Mouse (Mus musculus) E14TG2a.4 (cell line): ENCODE measurements around the gene Sympk.

Experiments
- H3K27me3 ChIP-seq: 2 replicates; pipeline ENCODE4 v1.6.1; 2014; ENCODE audit warnings: low read length, control low read depth; ENCODE audit not compliant: insufficient read depth
- H3K36me3 ChIP-seq: 2 replicates; pipeline ENCODE4 v1.6.1; 2014; ENCODE audit warnings: low read length, control low read depth; ENCODE audit not compliant: insufficient read depth
- H3K4me1 ChIP-seq: replicated peaks from 2 replicates; pipeline ENCODE4 v1.6.1; 2014; ENCODE audit warnings: low read depth, low read length, control low read depth
- H3K4me3 ChIP-seq: replicated peaks from 2 replicates; pipeline ENCODE4 v1.5.1; 2014; ENCODE audit warnings: mild to moderate bottlenecking, low read length
- H3K9me3 ChIP-seq: 2 replicates; pipeline ENCODE4 v1.6.1; 2014; ENCODE audit warnings: low read length, control low read depth
- CTCF ChIP-seq: conservative IDR thresholded peaks from 2 replicates; pipeline ENCODE4 v1.5.1; 2014; ENCODE audit warnings: low read length
- NANOG ChIP-seq: IDR thresholded peaks from 2 replicates; pipeline ENCODE4 v1.6.1; 2014; ENCODE audit warnings: borderline replicate concordance, low read length, mixed read lengths
- POU5F1 ChIP-seq: IDR thresholded peaks from 2 replicates; pipeline ENCODE4 v1.6.1; 2014; ENCODE audit warnings: low read length, borderline replicate concordance

The Sympk gene

GRCm38 (mm10) chr7:19052345-19053135 is 28.4 kb downstream of the Sympk start:
- H3K9me3 ChIP-seq, result no peaks in the 10 kb centered on the region
- H3K4me1 ChIP-seq, result peaks cover 43% of the 10 kb centered on the region
- H3K36me3 ChIP-seq, result peaks cover 76% of the 10 kb centered on the region
- peak overlapping the region; percentile 43; the same call in 1 of the 2 replicates for H3K4me3 ChIP-seq
- TF ChIP-seq NANOG (no peak), CTCF (no peak), POU5F1 (no peak)
- no peaks in the 10 kb centered on the region for H3K27me3 ChIP-seq

- Histone ChIP-seq H3K4me1 (peaks cover 43% of the 10 kb centered on the region), H3K9me3 (no peaks in the 10 kb centered on the region), H3K27me3 (no peaks in the 10 kb centered on the region), H3K36me3 (peaks cover 70% of the 10 kb centered on the region), H3K4me3 (peak overlapping the region; percentile 43; the same call in 1 of the 2 replicates)
- TF ChIP-seq CTCF (no peak), POU5F1 (no peak), NANOG (no peak)
Measured at GRCm38 (mm10) chr7:19053136-19053532, 29.0 kb downstream of the Sympk start.

GRCm38 (mm10) chr7:19054047-19054776 is 30.0 kb downstream of the Sympk start, which contains the start of gene Rsph6a:
Gene Rsph6a (plus strand): TSS chr7:19054690.
- Histone ChIP-seq H3K4me3 (peak within 1 kb of the TSS; percentile 51), H3K9me3 (no peaks in the 10 kb centered on the region), H3K36me3 (peaks cover 59% of the 10 kb centered on the region), H3K4me1 (peaks cover 43% of the 10 kb centered on the region), H3K27me3 (no peaks in the 10 kb centered on the region)
- no peak for TF ChIP-seq NANOG
- TF ChIP-seq CTCF, result peak; percentile 52

- peaks cover 54% of the 10 kb centered on the region for H3K36me3 ChIP-seq
- peak overlapping the region; percentile 21; the same call in 1 of the 2 replicates for H3K4me3 ChIP-seq
- H3K9me3 ChIP-seq, result no peaks in the 10 kb centered on the region
- TF ChIP-seq CTCF (no peak), NANOG (no peak), POU5F1 (no peak)
- 0 out of 2 replicates have a peak, but pooled peaks cover 2% of the 10 kb centered on the region for H3K27me3 ChIP-seq
- peaks cover 43% of the 10 kb centered on the region for H3K4me1 ChIP-seq
Measured at GRCm38 (mm10) chr7:19054777-19055076, 30.6 kb downstream of the Sympk start.

- TF ChIP-seq POU5F1, result no peak
- no peak for TF ChIP-seq CTCF
- TF ChIP-seq NANOG, result no peak
- peaks cover 43% of the 10 kb centered on the region for H3K4me1 ChIP-seq
Measured at GRCm38 (mm10) chr7:19055108-19055507, 30.9 kb downstream of the Sympk start.

GRCm38 (mm10) chr7:19057405-19057804 is 33.2 kb downstream of the Sympk start:
- Histone ChIP-seq H3K27me3 (peaks cover 6% of the 10 kb centered on the region), H3K4me1 (peaks cover 29% of the 10 kb centered on the region), H3K9me3 (no peaks in the 10 kb centered on the region), H3K36me3 (peaks cover 27% of the 10 kb centered on the region), H3K4me3 (no peak overlapping the region)
- TF ChIP-seq CTCF (no peak), POU5F1 (no peak), NANOG (no peak)

More at GRCm38 (mm10) chr7:19055108-19055507, 30.9 kb downstream of the Sympk start:
- no peaks in the 10 kb centered on the region for H3K9me3 ChIP-seq
- H3K4me3 ChIP-seq, result peak overlapping the region; percentile 21; the same call in 1 of the 2 replicates
- H3K27me3 ChIP-seq, result 0 out of 2 replicates have a peak, but pooled peaks cover 2% of the 10 kb centered on the region
- H3K36me3 ChIP-seq, result peaks cover 50% of the 10 kb centered on the region

- no peaks in the 10 kb centered on the region for H3K36me3 ChIP-seq
- no peak for TF ChIP-seq NANOG
- no peak for TF ChIP-seq POU5F1
- no peak for TF ChIP-seq CTCF
- peak overlapping the region; percentile 73 for H3K4me3 ChIP-seq
- no peaks in the 10 kb centered on the region for H3K9me3 ChIP-seq
- peaks cover 48% of the 10 kb centered on the region for H3K27me3 ChIP-seq
- H3K4me1 ChIP-seq, result peaks cover 26% of the 10 kb centered on the region
Measured at GRCm38 (mm10) chr7:19065896-19066295, 41.7 kb downstream of the Sympk start.

GRCm38 (mm10) chr7:19067063-19067462 is 42.9 kb downstream of the Sympk start:
- H3K4me1 ChIP-seq, result peaks cover 26% of the 10 kb centered on the region
- H3K4me3 ChIP-seq, result peak overlapping the region; percentile 45
- H3K36me3 ChIP-seq, result no peaks in the 10 kb centered on the region
- no peaks in the 10 kb centered on the region for H3K9me3 ChIP-seq
- TF ChIP-seq POU5F1 (no peak), CTCF (no peak), NANOG (no peak)
- H3K27me3 ChIP-seq, result peaks cover 48% of the 10 kb centered on the region
